Mouse (Mus musculus) R1 (cell line): Measurements from ENCODE around the gene Abca7.

Source experiments
- DNase-seq: peaks from one replicate; pipeline ENCODE4 v3.0.0-alpha.2; 2018; ENCODE audit warnings: low read depth, low spot score

Abca7 gene

GRCm38 (mm10) chr10:79996272-79997033 is at the start of gene Abca7:
Gene Abca7, plus strand, starts transcription at chr10:79996494.
- DNase-seq: peak; percentile 96

- DNase-seq: no peak
Measured at GRCm38 (mm10) chr10:79946752-79947322, 49.5 kb upstream of the Abca7 start.

GRCm38 (mm10) chr10:79947502-79947901 is 48.8 kb upstream of the Abca7 start:
- no peak for DNase-seq

GRCm38 (mm10) chr10:79949873-79950272 is 46.4 kb upstream of the Abca7 start:
- DNase-seq: no peak

- no peak for DNase-seq
Measured at GRCm38 (mm10) chr10:79950661-79951060, 45.6 kb upstream of the Abca7 start.

- no peak for DNase-seq
Measured at GRCm38 (mm10) chr10:79953946-79954345, 42.3 kb upstream of the Abca7 start.

- DNase-seq: no peak
Measured at GRCm38 (mm10) chr10:79955691-79956090, 40.6 kb upstream of the Abca7 start.

GRCm38 (mm10) chr10:79956643-79957154 is 39.6 kb upstream of the Abca7 start:
- DNase-seq: no peak

- DNase-seq: peak; percentile 82
Measured at GRCm38 (mm10) chr10:79958140-79958816, 38.0 kb upstream of the Abca7 start.

- peak; percentile 60 for DNase-seq
Measured at GRCm38 (mm10) chr10:79959412-79959811, 36.9 kb upstream of the Abca7 start.

GRCm38 (mm10) chr10:79959847-79960601 is 36.3 kb upstream of the Abca7 start, which contains the start of gene Wdr18:
Gene Wdr18, plus strand, starts transcription at chr10:79960152.
- peak; percentile 100 for DNase-seq

- DNase-seq: no peak
Measured at GRCm38 (mm10) chr10:79960671-79961294, 35.5 kb upstream of the Abca7 start.

GRCm38 (mm10) chr10:79964727-79965126 is 31.6 kb upstream of the Abca7 start:
- DNase-seq: no peak

- no peak for DNase-seq
Measured at GRCm38 (mm10) chr10:79965325-79965724, 31.0 kb upstream of the Abca7 start.

GRCm38 (mm10) chr10:79966886-79967400 is 29.4 kb upstream of the Abca7 start:
- DNase-seq: no peak

GRCm38 (mm10) chr10:79968181-79968580 is 28.1 kb upstream of the Abca7 start:
- DNase-seq: no peak

- DNase-seq: peak; percentile 60
Measured at GRCm38 (mm10) chr10:79969124-79969568, 27.1 kb upstream of the Abca7 start.

GRCm38 (mm10) chr10:79970415-79971182 is 25.7 kb upstream of the Abca7 start, which contains the start of gene Grin3b:
Gene Grin3b, plus strand, starts transcription at chr10:79970715.
- no peak for DNase-seq

- DNase-seq: peak; percentile 57
Measured at GRCm38 (mm10) chr10:79971183-79971497, 25.2 kb upstream of the Abca7 start.

GRCm38 (mm10) chr10:79972831-79973230 is 23.5 kb upstream of the Abca7 start:
- no peak for DNase-seq
